In genomic region chr11:97532354-97532753, GRCm38 (mm10) we compare ENCODE assay signal across 8 mouse cellular contexts. TPM values are rescaled to one million over a fixed set of nuclear protein-coding genes. Genes with fewer than 3 reads are reported as not detected.
DNase-seq lines count a peak whose midpoint lies in the region; ATAC-seq lines count a peak whose summit lies in the region.

No protein-coding gene starts in this region.

- H3K27ac ChIP-seq in midbrain, embryonic 11.5 days (ENCODE audit: low read depth, low read length) = no peak overlapping the region
- H3K27ac ChIP-seq in midbrain, embryonic 13.5 days = no peak overlapping the region
- no peak overlapping the region for H3K27ac ChIP-seq in limb, embryonic 13.5 days

- H3K4me3 ChIP-seq in midbrain, embryonic 11.5 days (ENCODE audit: low read depth, low read length) = no peak overlapping the region
- no peak overlapping the region for H3K4me3 ChIP-seq in midbrain, embryonic 13.5 days (replicated peaks)
- H3K4me3 ChIP-seq in limb, embryonic 13.5 days = peak overlapping the region; percentile 50

- H3K4me1 ChIP-seq in midbrain, embryonic 11.5 days (ENCODE audit: control insufficient read depth, insufficient read depth, low read length) = peaks cover 34% of the 10 kb centered on the region
- peaks cover 46% of the 10 kb centered on the region for H3K4me1 ChIP-seq in midbrain, embryonic 13.5 days (replicated peaks)
- peaks cover 41% of the 10 kb centered on the region for H3K4me1 ChIP-seq in limb, embryonic 13.5 days

- 24% methylated on average over 8 of the region's 8 CpGs for WGBS in midbrain, embryonic 11.5 days
- WGBS in midbrain, embryonic 13.5 days = 28% methylated on average over 8 of the region's 8 CpGs
- 11% methylated on average over 8 of the region's 8 CpGs for WGBS in limb, embryonic 13.5 days

- DNase-seq in cerebellum, adult 11 months = peak; percentile 55
- DNase-seq in cerebellum, adult 9-10 months = no peak
- DNase-seq in midbrain, embryonic 11.5 days (ENCODE audit: low spot score, missing footprints) = no peak
- peak; percentile 25 for DNase-seq in thymus, postnatal 14 days
- no peak for DNase-seq in adrenal gland, adult 8-10 months
- DNase-seq in right cerebral cortex, adult 2 months (ENCODE audit: low spot score in 2 of 2) = no peak

- peaks cover 56% of the 10 kb centered on the region for H3K27me3 ChIP-seq in midbrain, embryonic 11.5 days (ENCODE audit: control insufficient read depth, insufficient read depth, low read length)
- peaks cover 55% of the 10 kb centered on the region for H3K27me3 ChIP-seq in midbrain, embryonic 13.5 days
- peaks cover 82% of the 10 kb centered on the region for H3K27me3 ChIP-seq in limb, embryonic 13.5 days

- no peak for ATAC-seq in midbrain, embryonic 11.5 days (ENCODE audit: low FRiP score)
- no peak for ATAC-seq in midbrain, embryonic 13.5 days
- no peak; the same call in 1 of the 2 replicates for ATAC-seq in limb, embryonic 13.5 days (ENCODE audit: low FRiP score, low read depth)

- no peaks in the 10 kb centered on the region for H3K36me3 ChIP-seq in midbrain, embryonic 11.5 days (ENCODE audit: control insufficient read depth, insufficient read depth, low read length)
- H3K36me3 ChIP-seq in midbrain, embryonic 13.5 days = peaks cover 58% of the 10 kb centered on the region
- no peaks in the 10 kb centered on the region for H3K36me3 ChIP-seq in limb, embryonic 13.5 days

- no peaks in the 10 kb centered on the region for H3K9me3 ChIP-seq in midbrain, embryonic 11.5 days (ENCODE audit: control insufficient read depth, low read length)
- H3K9me3 ChIP-seq in midbrain, embryonic 13.5 days = no peaks in the 10 kb centered on the region
- no peaks in the 10 kb centered on the region for H3K9me3 ChIP-seq in limb, embryonic 13.5 days

- peak overlapping the region; percentile 86; the same call in 1 of the 2 replicates for H3K4me2 ChIP-seq in midbrain, embryonic 11.5 days
- H3K4me2 ChIP-seq in midbrain, embryonic 13.5 days (replicated peaks) = no peak overlapping the region
- peak overlapping the region; percentile 82 for H3K4me2 ChIP-seq in limb, embryonic 13.5 days (replicated peaks)

- no peak overlapping the region for H3K9ac ChIP-seq in midbrain, embryonic 11.5 days (ENCODE audit: low read length)
- H3K9ac ChIP-seq in midbrain, embryonic 13.5 days (replicated peaks) = no peak overlapping the region
- H3K9ac ChIP-seq in limb, embryonic 13.5 days = no peak overlapping the region

RNA-seq across cellular contexts. Expression of gene 4933428G20Rik, which starts 32.2 kb away (rescaled TPM):
- polyA plus RNA-seq in midbrain, embryonic 11.5 days (2014; fragmentation: Nextera tagmentation; extraction: Ambion mirVana) = 0.11 TPM in 1 of 2 replicates, not detected in the other
- polyA plus RNA-seq in midbrain, embryonic 13.5 days (2015; fragmentation: Nextera tagmentation; extraction: Ambion mirVana) = 0.88 and 1.2 TPM in 2 replicates
- polyA plus RNA-seq in limb, embryonic 13.5 days (2015; fragmentation: Nextera tagmentation; extraction: Ambion mirVana) = 1.1 and 1.5 TPM in 2 replicates
- under 1 TPM in 3 of 4 experiments, not detected in 1; 0.35 to 0.80 (median 0.45) TPM for total RNA-seq in adrenal gland, adult 8-10 months (2022)

RNA-seq across cellular contexts. Expression of gene Srcin1, which starts 43.6 kb away (rescaled TPM):
- polyA plus RNA-seq in midbrain, embryonic 11.5 days (2014; fragmentation: Nextera tagmentation; extraction: Ambion mirVana) = 1.7 and 2.2 TPM in 2 replicates
- polyA plus RNA-seq in midbrain, embryonic 13.5 days (2015; fragmentation: Nextera tagmentation; extraction: Ambion mirVana) = 7.0 and 8.5 TPM in 2 replicates
- 0.32 and 0.48 TPM in 2 replicates for polyA plus RNA-seq in limb, embryonic 13.5 days (2015; fragmentation: Nextera tagmentation; extraction: Ambion mirVana)
- total RNA-seq in adrenal gland, adult 8-10 months (2022) = 10 to 100 TPM; 10.7 to 37.6 (median 19.9) TPM

Comparison
In these comparisons a context has a peak if more than half of its experiments do, and no peak if none do; other contexts are left out.
1. DNase-seq: peak in cerebellum, adult 11 months (single experiment) and thymus, postnatal 14 days (single experiment); none in cerebellum, adult 9-10 months (single experiment), midbrain, embryonic 11.5 days (single experiment), adrenal gland, adult 8-10 months (single experiment) and right cerebral cortex, adult 2 months (0 of 2).